Mouse (Mus musculus): Measurements from ENCODE around the gene G6pc.
"Not testable (repeated sequence)": the region's sequence is repeated elsewhere in the genome, so short reads cannot be mapped to it uniquely, and the experiment has no call there.

The G6pc gene

GRCm38 (mm10) chr11:101367326-101367935 lies at the start of gene G6pc:
G6pc (plus strand) TSS chr11:101367561.
- CTCF ChIA-PET, result no interaction called here

GRCm38 (mm10) chr11:101323609-101324008 lies 43.8 kb upstream of the G6pc start:
- CTCF ChIA-PET, result no interaction called here

GRCm38 (mm10) chr11:101324763-101325162 lies 42.6 kb upstream of the G6pc start, which contains the start of gene Aoc2:
Aoc2 (plus strand) TSS chr11:101325063.
- CTCF ChIA-PET, result no interaction called here

DNA sequence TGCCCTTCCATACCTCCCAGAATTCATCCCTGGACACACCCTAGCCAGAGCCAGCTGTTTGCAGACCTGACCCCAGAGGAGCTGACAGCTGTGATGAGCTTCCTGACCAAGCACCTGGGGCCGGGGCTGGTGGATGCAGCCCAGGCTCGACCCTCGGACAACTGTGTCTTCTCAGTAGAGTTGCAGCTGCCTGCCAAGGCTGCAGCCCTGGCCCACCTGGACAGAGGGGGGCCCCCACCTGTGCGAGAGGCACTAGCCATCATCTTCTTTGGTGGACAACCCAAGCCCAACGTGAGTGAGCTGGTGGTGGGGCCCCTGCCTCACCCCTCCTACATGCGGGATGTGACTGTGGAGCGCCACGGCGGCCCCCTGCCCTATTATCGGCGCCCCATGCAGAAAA lies 42.2 kb upstream of the G6pc start:
- CTCF ChIA-PET, result not testable (repeated sequence)

DNA sequence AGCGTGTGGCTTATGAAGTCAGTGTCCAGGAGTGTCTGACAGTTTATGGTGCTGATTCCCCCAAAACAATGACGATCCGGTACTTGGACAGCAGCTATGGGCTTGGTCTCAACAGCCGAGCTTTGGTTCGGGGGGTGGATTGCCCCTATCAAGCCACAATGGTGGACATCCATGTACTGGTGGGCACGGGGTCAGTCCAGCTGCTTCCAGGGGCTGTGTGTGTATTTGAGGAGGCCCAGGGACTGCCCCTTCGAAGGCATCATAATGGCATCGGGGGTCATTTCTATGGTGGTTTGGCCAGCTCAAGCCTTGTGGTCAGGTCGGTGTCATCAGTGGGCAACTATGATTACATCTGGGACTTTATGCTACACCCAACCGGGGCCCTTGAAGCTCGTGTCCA lies 41.2 kb upstream of the G6pc start:
- CTCF ChIA-PET, result interaction anchor here (0.6 kb wide), 1 partner anchor 127 kb away, joined by 13 read pairs; no protein-coding TSS in a partner anchor

- CTCF ChIA-PET, result no interaction called here
These were observed 40.0 kb upstream of the G6pc start for GRCm38 (mm10) chr11:101327311-101327710.

DNA sequence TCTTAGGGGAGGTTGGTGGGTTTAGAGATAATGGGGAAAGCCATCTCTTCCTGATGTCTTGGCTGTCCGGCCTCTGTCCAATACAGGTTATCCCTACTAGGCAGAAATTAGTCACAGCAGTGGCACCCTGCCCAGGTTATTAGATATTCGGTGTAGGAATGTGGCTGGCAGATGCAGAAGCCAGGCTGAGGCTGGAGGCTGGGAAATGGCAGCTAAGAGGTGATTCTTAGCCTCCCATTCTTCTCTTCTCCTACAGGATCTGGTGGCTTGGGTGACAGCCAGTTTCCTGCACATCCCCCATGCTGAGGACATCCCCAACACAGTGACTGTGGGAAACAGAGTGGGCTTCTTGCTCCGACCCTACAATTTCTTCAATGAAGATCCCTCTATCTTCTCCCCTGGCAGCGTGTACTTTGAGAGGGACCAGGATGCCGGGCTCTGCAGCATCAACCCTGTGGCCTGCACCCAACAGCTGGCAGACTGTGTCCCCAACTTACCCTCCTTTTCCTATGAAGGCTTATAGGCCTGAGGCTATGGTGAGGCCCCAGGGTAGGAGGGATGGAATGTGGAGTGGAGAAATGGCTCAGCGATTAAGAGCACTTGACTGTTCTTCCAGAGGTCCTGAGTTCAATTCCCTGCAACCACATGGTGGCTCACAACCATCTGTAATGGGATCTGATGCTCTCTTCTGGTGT lies 38.3 kb upstream of the G6pc start:
- CTCF ChIA-PET, result no interaction called here

- CTCF ChIA-PET, result no interaction called here
These were observed 36.9 kb upstream of the G6pc start, which contains the start of gene Aoc3 for GRCm38 (mm10) chr11:101330371-101330924. Aoc3 (plus strand) TSS chr11:101330605.

DNA sequence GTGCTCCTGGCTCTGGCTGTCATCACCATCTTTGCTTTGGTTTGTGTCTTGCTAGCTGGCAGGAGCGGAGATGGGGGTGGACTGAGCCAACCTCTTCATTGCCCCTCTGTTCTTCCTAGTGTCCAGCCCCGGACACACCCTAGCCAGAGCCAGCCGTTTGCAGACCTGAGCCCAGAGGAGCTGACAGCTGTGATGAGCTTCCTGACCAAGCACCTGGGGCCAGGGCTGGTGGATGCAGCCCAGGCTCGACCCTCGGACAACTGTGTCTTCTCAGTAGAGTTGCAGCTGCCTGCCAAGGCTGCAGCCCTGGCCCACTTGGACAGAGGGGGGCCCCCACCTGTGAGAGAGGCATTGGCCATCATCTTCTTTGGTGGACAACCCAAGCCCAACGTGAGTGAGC lies 36.4 kb upstream of the G6pc start:
- CTCF ChIA-PET, result not testable (repeated sequence)

GRCm38 (mm10) chr11:101332537-101332936 lies 34.8 kb upstream of the G6pc start:
- CTCF ChIA-PET, result no interaction called here

- CTCF ChIA-PET, result no interaction called here
These were observed 33.3 kb upstream of the G6pc start for GRCm38 (mm10) chr11:101334023-101334422.

GRCm38 (mm10) chr11:101334516-101334915 lies 32.8 kb upstream of the G6pc start:
- CTCF ChIA-PET, result no interaction called here

DNA sequence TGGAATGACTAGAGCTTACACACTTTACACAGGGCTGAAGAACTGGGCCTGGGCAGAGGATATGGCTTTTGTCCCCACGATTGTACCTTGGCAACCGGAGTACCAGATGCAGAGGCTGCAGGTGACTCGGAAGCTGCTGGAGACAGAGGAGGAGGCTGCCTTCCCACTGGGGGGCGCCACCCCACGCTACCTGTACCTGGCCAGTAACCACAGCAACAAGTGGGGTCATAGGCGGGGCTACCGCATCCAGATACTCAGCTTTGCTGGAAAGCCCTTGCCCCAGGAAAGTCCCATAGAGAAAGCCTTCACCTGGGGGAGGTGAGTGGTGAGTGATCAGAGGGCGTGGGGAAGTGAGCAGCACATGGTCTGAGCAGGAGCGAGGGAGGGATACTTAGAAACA lies 31.7 kb upstream of the G6pc start:
- CTCF ChIA-PET, result interaction anchor here (0.9 kb wide), 1 partner anchor 171 kb away, joined by 17 read pairs; no protein-coding TSS in a partner anchor

GRCm38 (mm10) chr11:101338123-101338760 lies 29.1 kb upstream of the G6pc start:
- CTCF ChIA-PET, result no interaction called here

DNA sequence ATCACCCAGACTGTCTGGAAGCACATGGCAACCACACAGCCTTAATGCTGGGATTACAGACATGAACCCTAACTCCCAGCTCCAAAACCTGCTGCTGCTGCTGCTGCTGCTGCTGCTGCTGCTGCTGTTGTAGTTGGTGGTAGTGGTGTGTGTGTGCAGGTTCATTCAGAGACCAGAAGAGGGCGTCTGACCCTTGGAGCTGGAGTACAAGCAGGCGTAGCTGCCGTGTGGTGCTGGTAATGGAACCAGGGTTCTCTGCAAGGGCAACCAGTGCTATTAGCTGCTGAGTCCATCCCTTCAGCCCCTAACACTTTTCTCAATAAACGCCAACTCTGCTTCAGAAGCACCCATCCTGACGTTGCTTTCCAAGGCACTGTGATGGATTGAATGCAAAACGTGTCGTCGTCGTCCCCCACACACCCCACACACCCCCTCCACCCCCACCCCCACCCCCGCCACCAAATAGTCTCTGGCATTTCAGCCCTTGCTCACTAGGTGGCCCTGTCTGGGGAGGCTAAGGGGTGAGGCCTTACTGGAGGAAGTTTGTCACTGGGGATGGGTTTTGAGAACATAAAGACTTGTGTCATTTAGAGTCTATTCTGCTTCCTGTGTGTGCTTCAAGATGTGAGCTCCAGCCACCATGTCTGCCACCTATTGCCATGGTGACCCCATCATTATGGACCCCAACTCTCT lies 20.1 kb upstream of the G6pc start:
- CTCF ChIA-PET, result no interaction called here

- CTCF ChIA-PET, result interaction anchor here (0.6 kb wide), 1 partner anchor 235 kb away, joined by 5 read pairs; no protein-coding TSS in a partner anchor
These were observed 18.6 kb upstream of the G6pc start for GRCm38 (mm10) chr11:101348774-101349173.

GRCm38 (mm10) chr11:101349216-101349615 lies 18.1 kb upstream of the G6pc start:
- CTCF ChIA-PET, result interaction anchor here (0.6 kb wide), 1 partner anchor 235 kb away, joined by 5 read pairs; no protein-coding TSS in a partner anchor

DNA sequence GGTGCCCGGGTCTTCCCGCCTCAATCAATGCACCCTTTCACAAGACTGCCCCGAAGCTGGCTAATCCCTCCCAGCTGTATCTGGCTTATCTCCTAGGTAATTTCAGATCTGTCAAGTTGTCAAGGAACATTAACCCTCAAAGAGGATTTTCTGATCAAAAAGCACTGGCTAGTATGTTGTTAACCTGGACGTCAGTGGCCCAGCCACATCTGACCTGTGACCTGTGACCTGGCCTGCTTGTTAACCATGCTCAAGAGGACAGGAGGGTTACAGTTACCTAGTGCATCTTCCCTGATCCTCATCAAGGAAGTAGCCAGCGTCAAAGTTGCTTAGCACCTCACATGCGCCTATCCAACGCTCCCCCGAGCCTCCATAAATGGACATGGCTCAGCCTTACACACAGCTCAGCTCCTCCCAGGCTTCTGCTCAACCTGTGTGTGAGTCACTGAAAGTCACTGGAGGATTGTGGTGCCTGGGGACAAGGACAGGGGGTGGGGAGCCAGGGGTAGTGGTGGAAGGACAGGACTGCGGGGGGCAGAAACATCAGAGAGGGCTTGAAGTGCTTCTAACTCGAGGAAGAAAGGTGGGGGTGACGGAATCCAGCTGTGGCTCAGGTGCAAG lies 16.2 kb upstream of the G6pc start:
- CTCF ChIA-PET, result no interaction called here

- CTCF ChIA-PET, result no interaction called here
These were observed 15.6 kb upstream of the G6pc start for GRCm38 (mm10) chr11:101351721-101352111.

DNA sequence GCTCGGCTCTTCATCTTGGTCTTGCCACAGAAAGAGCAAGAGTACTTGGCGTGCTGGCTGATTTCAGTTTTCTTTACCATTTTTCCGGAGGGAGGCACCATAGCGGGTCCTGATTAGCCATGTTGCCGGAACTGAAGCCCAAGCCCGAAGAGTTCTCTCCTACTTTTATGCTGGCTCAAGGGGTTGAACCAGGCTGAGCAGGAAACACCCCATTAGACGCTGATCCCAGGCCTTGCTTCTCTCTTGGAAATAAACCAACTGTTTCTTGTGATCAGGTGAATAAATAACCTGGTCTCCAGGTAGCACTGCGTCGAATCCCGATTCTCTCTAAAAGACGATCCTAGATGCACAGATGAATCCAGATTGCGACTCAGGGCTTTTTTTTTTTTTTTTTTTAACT lies 13.9 kb upstream of the G6pc start:
- CTCF ChIA-PET, result interaction anchor here (0.7 kb wide), 1 partner anchor 139 kb away, joined by 9 read pairs; no protein-coding TSS in a partner anchor

- CTCF ChIA-PET, result no interaction called here
These were observed 12.8 kb upstream of the G6pc start for GRCm38 (mm10) chr11:101354438-101355010.
